Mouse (Mus musculus) induced T-regulatory cell, adult 2 months (primary cell): Measurements from ENCODE around the gene Mettl3.
"Not testable (repeated sequence)": the region's sequence is repeated elsewhere in the genome, so short reads cannot be mapped to it uniquely, and the experiment has no call there.

Experiments
- DNase-seq: peaks from one replicate; pipeline ENCODE4 v3.0.0-alpha.2; 2012; ENCODE audit warnings: low read depth

The Mettl3 gene

DNA sequence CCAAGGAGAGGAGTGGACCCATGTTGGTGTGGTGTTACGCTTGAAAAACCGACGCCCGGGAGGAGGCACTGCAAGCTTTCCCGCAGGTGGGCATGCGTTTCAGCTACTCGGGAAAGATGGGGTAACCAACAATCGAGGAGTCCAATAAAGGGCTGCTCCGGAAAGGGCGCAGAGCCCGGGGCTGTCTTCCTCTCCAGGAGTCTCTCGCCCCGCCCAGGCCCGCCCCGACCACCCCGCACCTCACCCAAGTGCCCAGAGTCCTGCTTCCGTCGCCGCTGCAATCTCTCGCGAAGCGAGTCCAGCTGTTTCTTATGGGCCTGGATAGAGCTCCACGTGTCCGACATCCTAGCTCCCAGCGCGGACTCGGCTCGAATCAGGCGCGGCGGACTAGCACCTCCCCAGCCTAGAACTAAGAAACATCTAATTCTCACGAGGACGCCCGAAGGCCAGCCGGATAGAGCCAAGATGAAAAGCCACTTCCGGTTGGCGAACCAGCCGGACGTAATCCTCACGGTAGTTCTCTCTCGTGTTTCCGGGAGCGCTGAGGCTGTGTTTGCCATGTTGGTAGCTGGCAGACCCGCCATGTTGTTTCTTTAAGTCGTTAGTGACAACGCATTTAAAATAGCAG lies at the start of gene Mettl3:
Mettl3 (minus strand) TSS at position 485 of the 628 bp plus-strand sequence.
- peak; percentile 96 for DNase-seq

DNA sequence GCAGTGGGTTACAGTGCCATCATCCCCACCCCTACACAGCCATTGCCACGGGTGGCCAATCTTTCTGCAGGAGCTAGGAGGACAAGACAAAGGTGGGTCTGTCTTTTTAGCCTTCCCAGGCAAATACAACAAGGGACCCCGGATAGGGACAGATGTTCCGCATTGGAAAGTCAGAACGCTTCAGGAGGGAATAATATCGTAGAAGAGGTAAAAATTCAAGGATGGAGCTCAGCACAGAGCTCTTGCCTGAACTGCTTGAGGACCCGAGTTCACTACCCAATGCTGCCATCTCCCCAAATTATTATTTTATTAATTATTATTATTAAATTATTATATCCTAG lies 34.6 kb upstream of the Mettl3 start:
- no peak for DNase-seq

- DNase-seq, result peak; percentile 87
These were observed 34.0 kb upstream of the Mettl3 start for GRCm38 (mm10) chr14:52338751-52339511.

DNA sequence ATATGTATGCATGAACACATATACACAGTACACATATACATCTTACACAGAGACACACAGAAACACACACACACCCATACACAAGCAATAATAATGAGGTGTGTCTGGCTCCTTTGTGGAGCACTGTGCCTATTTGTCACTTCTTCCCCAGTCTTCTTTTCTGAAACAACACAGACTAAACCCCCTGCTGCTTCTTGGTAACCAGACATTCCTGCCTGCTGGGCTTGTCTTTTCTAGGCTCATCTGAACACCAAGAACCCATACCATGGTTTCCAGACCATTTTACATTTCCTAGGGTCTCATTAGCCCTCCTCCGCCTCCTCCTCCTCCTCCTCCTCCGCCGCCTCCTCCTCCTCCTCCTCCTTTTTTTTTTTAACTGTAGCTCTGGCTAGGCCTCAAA lies 27.2 kb upstream of the Mettl3 start:
- DNase-seq, result no peak

DNA sequence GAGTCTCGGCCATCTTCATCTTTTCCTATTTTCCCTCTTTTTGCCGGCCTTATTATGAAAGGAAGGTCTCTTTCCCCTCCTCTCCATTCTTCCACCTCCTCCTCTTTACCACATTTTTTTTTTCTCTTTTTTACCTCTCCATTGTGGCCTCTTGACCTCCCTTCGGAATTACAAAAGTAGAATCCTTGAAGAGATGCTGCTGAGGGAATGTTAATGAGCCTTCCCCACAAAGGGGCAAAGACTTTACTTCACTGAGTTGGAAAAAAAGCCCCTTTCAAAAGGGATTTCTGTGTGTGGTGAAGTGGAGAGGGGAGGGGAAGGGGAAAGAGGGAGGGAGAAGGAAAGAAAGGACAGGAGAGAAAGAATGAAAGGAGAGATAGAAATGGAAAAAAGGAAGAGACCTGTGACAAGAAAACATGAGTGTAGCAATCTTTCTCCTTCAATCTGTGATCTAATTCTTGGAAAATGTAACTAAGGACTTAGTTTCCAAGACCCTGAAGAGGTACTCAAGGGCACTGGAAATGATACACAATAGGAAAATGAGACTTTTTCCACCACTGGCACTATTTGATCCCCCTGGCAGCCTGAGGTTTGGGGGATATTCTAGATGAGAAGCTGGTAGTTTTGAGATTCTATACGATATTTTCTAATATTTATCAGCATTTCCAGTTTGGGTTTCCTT lies 26.3 kb upstream of the Mettl3 start:
- no peak for DNase-seq

GRCm38 (mm10) chr14:52327910-52328812 lies 23.2 kb upstream of the Mettl3 start, which contains the start of gene Sall2:
Gene Sall2 (minus strand): TSS chr14:52328762.
- DNase-seq, result no peak

GRCm38 (mm10) chr14:52327375-52327901 lies 22.5 kb upstream of the Mettl3 start:
- DNase-seq, result no peak

DNA sequence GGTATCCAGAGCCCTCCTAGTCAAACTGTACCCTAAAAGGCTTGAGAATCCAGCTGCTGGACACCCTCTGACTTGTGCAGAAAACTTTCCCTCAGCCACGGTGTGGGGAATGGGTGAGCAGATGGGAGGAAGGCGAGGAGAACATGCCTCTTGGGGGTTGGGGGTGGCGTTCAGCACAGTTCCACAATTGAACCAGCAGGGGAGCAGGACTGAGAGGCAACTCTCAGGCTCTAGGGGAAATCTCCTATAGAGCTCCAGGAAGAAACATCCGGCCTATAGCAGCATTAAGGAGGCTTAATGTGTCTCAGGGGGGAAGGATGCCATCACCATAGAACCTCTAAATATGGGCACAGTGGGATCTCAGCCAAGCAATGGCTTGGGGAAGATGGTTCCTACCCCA lies 21.0 kb upstream of the Mettl3 start:
- no peak for DNase-seq

- DNase-seq, result no peak
These were observed 14.4 kb upstream of the Mettl3 start for GRCm38 (mm10) chr14:52319361-52319760.

DNA sequence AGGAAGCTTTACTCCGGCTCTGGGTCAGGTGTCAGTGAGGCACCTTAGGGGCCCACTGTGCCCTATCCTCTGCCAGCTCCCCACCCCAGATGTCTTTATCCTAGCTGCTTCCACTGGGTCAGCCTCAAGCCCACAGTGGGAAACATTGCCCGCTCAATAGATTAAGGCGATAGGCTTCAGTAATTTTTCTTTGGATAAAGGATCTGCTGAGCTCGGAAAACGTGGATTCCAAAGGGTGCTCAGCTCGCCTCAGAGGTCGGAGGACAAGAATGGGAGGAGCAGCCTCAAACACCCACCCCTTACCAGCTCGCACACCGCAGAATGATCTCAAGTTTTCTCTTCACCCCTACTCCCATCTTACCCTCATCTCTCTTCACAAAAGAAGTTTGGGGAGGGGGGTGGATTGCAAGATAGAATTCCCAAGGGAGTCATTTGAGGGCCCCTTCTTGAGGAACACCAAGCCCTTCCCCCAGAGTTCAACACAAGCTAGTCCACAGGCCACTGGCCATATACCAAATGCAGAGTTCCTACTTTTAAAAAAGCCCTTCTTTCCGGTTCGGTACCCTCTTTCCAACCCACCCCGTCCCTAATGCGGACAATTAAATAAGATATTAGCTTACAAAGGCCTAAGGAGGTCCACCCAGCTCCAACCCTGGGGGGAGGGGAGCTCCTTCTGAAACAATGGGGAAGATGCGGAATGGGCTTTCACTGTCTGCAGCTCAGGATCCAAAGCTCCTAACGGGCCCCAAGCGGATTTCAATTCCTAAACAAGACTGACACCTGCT lies 11.7 kb upstream of the Mettl3 start:
- DNase-seq, result peak; percentile 33

DNA sequence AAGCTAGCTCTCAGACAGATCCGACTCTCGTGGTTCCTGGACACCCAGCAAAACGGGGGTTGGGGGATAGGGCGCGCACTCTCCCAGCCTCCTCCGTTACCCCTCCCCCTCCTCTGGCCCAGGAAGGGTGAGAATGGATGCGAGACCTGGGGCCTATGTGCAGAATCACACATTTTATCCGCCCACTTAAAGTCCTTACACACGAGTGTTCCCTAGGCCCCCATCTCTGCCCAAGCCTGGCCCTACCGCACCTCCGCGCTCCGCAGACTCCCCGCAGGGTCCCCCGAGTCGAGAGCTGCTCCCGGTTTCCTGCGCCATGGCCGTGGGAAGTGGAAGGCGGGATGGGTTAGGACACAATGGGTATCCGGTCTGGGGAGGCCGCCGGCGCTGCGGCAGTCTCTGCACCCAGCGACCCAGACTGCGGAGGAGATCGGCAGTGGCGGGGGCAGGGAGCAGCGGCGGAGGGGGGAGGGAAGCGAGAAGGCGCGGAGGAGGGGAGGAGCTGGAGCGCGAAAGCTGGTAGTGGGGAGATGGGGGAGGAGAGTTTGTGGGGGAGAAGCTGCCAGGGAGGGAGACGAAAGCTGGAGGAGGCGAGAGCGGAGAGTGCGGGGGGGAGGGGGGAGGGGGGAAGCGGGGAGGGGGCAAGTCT lies 11.0 kb upstream of the Mettl3 start:
- peak; percentile 66 for DNase-seq

DNA sequence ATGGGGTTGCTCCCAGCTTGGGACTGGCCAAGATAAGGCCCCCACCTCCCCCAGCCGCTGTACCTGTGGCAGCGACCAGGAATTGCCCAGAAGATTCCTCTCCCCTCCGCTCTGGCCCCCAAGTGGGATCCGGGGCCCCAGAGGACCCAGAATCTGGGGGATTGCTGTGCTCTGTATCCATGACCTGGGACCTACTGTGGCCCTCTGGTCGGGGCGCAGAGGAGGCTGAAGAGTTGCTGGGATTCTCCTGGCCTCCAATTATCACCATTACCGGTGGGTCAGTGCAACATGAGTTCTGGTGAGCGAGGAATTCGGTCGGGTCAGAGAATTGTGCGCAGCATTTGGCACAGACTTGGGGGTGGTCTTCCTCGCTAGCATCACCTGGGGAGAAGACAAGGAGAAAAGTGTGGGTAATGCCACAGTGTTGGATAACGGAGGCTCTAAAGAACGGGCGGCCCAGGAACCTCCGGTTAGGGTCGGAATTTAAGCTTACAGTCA lies 10.4 kb upstream of the Mettl3 start:
- no peak for DNase-seq

- no peak for DNase-seq
These were observed 9.9 kb upstream of the Mettl3 start for GRCm38 (mm10) chr14:52314808-52315150.

DNA sequence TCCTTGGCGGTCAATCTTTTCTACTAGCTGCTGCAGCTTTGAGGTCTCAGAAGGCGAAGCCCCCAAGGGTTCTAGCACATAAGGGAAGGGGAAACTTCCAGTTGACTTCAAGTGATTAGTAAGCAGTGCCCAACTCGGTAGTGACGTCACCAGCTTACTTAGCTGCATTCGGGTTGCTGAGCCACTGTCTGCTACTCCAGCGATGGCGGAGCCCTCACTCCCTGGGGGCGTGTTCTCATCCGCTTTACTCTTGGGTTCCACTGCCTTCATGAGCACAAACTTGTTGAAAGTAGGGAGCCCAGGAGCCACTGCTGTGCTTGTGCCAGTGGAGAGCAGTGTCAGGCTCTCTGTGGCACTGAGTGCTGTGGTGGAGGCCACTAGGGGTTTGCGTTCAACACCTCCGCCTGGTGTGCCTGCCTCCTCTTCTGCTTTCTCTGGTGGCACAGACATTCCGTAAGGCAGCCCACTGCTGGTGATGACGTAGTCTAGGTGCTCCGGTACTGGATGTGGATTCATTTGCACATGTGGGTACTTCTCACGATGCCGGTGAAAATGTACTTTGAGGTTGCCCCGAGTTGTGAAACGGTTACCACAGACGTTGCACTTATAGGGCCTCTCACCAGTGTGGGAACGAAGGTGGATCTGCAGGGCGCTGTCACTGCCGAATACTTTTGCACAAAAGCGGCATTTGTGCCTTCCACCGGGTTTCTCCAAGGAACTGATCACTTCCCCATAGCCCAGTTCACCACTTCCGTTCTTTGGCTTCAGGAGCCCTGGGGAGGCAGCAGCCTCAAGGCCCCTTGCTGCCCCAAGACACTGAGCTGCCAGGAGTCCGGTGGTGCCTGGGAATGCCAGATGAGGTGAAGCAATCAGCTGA lies 9.2 kb upstream of the Mettl3 start:
- no peak for DNase-seq

DNA sequence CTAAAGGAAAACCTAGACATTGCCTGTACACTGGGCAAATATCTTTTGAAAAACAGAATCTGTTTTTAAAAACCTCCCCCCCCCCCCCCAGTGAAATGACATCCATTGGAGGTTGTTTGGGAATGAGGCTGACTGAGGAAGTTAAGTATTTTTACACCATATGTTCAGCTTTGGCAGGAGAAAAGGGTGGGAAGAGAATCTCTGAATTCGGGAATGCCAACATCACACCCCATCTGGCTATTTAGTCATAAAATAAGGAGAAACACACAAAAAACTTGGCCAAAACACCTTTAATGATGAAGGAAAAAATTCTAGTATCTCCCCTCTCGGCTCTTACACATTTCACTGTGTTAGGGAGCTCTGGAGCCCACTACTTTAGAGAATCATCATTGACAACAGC lies 6.0 kb upstream of the Mettl3 start:
- no peak for DNase-seq

DNA sequence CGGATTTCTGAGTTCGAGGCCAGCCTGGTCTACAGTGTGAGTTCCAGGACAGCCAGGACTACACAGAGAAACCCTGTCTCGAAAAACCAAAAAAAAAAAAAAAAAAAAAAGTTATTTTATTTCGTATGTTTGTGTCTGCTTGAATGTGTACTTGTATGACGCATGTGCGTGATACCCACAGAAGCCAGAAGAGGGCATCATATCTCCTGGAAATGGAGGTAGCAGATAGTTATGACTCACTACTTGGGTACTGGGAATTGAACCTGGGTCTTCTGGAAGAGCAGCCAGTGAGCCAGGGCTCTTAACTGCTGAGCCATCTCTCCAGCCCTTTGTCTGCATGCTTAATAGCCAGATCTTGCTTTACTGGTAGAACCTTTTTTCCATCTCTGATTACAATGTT lies 5.4 kb upstream of the Mettl3 start:
- DNase-seq, result peak; percentile 48

DNA sequence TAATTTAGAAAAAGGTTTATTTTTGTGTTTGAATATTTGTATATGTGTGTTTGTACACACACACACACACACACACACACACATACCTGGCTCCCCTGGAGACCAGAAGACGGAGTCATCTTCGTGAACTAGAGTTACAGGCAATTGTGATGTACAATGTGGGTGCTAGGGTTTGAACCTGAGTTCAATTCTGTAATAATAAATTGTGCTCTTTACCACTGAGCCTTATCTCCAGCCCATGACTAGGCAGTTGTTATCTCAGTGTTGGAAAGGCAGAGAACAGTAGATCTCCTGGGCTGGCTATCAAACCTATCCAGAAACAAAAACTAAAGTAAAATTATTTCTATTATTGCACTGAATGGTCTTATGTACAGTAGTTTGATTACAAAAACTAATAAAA lies 1.2 kb upstream of the Mettl3 start:
- no peak for DNase-seq

- not testable (repeated sequence) for DNase-seq
These were observed 1.4 kb downstream of the Mettl3 start for GRCm38 (mm10) chr14:52303517-52303916.

DNA sequence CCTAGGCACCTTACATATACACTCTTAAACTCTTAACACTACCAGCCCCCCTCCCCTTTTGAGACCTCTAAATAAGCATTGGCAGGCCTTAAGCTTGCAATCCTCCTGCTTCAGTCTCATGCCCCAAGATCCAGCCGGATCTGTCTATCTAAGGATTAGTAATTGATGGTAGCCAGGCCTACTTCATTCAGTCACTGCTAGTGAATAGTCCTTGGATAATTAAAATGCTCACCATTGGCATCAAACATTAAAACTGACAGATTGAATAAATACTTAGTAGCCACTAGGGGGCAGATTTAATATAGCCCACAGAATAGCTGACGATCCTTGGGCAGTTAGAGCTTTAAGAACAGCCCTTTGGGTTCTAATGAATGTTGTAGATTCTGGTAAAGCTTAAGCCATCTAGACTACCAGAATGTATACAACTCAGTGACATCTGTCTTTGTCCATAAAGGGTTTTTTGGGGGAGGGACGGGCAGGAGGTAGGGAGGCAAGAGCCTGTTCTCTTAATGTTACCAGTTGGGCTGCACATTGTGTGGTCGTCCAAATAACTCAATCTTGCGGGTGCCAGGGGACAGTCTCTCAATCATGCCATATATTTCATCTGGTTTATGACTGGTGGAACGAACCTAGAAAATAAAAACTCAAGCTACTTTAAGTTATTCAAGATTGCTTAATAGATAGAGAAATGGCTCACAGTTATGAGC lies 9.2 kb downstream of the Mettl3 start:
- peak; percentile 58 for DNase-seq
